Mouse (Mus musculus) gastrocnemius, postnatal 4 days (tissue): ENCODE measurements at regions not wholly inside any gene's neighbourhood (a gene's known extent, or its start where the extent isn't known, plus 50 kb on each side); places are given as distances from the start of the nearest gene placed in this dataset.

Source experiments
- DNase-seq, 2 experiments: peaks; one replicate each; pipeline ENCODE4 v3.0.0; 2021 to 2022; ENCODE audit warnings: low spot score in 2 of 2, mixed read lengths in 2 of 2

DNA sequence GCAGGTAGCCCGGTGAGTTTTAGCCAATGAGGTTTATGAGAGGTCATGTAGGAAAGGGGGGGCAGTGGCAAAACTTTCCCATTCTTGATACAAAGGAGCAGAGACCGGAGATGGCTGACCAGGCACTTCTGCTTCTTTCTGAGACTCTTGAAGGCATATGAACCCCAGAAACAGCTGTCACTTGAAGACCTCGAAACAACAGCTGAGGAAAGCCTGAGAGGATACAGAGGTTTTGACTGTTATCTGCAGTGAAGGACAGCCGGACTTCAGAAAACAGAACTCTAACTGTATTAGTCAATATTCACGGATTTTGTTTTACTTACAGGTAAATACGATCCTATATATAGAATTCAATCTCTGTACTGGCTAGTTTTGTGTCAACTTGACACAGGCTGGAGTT, 50.0 kb upstream of the Tiparp start:
- DNase-seq = no peak

DNA sequence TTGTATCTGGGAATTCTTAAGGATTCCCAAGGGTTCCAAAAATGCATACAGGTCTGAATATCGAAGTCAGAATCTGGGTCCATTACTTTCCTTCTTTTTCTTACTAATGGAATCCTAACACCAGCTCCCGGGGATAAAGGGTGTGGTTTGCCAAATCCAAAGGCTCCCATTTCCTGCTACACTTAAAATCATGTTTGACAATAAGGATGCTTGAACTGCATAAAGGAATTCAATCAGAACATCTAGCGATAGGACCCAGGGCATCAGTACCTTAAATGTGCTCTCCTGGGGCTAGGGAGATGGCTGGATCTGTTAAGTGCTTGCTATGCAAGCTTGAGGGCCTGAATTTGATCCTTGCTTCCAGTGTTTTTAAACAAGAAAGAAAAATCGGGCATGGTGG, 51.1 kb upstream of the Tiparp start:
- no peak for DNase-seq

DNA sequence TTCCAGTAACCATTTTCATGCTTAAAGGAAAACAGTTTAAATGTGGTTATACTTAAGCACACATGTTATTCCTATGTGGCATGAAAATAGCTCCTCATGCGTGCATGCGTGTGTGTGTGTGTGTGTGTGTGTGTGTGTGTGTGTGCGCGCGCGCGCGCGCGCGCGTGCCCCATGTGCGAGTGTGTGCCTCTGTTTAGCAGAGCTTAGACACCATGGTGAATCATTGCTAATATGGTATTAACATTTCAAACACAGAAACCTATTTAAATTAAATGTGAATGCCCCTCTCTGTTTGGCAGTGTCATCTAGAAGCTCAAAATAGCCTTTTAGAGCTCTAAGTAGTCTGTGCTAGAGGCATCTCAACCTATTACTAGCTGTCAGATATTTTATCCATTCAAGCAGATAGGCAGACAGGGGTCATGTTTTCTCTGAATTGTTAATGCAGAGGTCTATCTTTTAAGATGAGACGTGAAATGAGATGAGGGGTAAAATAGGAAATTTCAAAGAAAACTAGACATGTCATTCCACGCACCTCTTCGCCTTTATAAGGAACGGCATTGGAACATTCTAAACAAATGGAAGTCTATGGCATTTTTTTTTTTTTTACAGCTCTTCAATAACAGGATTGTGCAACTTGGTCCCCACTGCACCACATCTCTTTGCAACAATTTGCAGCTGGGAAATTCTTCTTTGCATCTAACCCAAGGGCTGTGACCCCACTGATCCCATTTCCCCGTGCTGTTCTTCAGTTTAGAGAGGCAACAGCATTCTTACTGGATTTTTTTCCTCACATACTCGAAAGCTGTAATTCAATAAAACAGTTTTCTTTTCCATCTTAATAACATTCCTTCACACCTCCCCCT, 51.9 kb upstream of the Tiparp start:
- no peak for DNase-seq

DNA sequence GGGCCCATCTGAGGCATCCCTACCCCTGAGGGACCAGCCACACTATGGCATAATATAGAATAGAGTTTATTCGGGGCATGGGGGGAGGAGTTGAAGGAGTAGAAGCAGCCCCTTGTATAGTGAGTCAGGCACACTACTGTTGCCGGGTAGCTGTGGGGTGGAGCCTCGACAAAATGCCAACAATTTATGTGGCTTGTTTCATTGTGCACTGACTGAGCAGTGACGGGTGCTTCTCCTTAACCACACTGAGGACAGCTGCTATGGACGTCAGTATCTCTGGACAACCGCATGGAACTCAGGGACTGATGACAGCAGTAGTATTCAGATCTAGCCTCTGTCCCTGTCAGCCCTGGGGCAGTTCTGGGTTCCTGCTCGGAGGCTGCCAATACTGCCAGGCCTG, 53.6 kb upstream of the Tiparp start:
- no peak for DNase-seq

DNA sequence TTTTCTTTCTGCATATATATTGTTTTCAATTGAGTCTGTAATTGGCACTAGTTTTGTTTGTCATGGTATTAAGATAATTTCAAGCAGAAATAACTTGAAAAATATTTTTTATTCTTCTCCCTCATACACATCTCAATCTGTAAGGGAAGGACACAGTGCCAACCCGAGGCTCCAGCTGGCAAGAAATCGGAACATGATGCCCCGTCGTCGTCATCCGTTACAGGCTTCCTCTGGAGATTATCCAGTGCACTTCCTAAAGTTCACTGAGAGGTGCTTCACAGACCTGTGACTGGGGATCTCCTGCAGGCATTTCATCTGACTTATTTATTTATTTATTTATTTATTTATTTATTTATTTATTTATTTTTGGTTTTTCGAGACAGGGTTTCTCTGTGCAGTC, 56.4 kb upstream of the Tiparp start:
- DNase-seq = no peak

DNA sequence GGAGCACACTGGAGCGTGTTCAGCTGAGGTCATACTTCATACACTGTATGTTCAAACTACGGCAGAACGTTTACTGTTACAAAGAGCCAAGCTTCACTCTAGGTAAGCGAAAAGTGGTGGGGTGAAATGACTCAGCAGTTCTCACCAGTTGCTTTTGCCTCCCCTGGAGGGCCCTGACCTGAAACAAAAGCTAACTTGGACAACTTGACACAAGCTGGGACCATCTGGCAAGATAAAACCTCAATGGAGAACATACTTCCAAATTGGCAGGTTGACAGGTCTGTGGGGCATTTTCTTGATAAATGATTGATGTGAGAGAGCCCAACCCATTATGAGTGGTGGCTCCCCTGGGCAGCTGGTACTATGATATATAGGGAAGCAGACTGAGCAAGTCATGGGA, 59.0 kb upstream of the Tiparp start:
- no peak for DNase-seq

DNA sequence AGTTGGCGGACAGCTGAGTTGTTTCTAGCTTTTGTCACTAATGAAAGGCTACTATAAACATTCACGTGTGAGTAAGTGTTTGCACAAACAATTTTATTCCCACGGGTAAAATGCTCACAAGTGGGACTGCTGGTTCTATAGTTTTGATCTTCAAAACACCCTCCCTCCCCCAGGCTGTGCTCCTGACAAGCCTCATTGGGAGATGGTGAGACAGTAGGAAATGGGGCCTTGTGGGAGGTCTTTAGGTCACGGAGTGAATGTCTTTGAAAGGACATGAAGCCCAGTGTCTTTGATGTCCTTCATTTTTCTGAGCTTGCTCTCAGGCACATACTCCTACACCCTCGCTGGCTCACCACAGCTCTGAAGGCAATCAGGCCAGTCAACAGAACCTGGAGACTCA, 63.4 kb upstream of the Tiparp start:
- no peak for DNase-seq

DNA sequence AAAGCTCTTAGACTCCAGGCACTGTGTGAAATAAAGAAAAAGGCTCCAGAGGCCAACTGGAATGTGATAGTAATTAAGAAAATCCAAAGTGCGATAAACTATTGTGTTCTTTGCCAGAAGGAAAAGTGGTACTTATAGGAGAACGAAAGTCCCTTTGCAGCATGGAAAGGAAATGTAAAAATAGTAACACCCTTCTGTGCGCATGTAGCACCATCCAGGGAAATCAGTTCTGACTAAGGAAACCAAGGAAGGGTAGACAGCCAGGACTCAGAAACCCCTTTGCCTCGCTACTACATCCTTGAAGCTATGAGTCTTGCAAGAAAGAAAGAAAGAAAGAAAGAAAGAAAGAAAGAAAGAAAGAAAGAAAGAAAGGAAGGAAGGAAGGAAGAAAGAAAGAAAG, 67.3 kb upstream of the Tiparp start:
- no peak for DNase-seq

DNA sequence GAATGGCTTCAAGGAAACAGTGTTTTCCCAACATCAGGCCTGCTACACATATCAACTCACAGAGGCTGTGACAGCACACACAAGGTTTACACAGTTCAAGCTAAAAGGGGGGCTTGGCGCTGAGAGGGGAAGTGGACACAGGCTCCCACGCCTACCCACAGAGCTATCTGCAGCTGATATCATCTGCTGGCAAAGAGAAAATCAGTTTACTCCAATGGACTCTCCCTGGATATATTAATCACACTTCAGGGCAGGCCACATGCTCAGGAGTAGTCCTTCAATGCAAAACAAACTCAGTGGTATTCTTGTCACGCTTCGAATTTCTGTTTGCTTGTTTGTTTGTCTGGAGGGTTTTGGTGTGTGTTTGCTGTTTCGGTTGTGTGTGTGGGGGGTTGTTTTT, 67.3 kb upstream of the Ssr3 start:
- no peak for DNase-seq

DNA sequence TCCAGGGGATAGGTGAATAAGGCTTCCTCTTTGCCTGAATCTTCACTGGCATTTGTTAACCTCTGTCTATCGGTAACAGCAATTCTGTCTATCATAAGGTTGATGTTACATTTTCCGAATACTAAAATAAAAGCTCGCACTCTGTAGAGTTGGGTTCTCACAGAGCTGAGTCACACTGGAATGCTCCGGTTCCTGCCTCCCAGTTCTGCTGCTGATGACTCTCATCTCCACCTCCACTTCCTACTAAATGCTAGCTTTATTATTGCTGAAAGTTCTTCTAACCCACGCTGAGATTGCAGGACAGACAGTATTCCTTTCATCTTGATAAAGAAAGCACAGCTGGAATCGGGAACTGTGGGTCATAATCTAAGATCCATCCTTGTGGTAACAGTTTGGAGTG, 65.5 kb upstream of the Ssr3 start:
- DNase-seq = no peak

DNA sequence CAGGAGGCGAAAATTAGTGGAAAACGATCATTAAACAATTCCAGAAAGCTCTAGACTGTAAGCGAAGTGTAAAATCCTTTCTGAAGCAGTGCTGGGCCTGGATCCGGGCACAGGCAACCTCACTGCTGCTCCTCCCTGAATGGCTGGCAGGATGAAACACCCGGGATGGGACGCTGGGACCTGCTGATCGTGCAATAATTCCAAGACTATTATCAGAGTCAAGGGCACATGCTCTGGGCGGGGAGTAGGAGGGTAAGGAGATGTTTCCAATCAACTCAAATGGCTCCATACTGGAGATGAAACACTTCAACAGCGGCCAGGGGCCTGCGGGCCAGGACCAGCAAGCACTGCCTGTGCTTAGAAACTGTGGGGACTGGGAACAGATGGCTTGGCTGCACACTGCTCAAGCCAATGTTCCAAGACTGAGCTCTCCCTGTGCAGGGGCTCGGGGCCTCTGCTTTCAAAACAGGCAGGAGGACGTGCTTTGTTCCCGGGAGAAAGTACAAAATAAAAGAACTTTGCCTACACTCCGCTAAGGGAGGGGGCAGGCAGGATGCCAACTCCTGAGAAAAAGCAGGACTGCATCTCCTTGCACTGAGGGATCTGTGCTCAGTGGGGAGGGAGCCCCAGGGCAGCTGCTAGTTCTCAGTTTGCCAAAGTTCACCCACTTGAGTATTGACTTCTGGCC, 63.3 kb upstream of the Ssr3 start:
- peak; percentile 32 to 74 for DNase-seq

DNA sequence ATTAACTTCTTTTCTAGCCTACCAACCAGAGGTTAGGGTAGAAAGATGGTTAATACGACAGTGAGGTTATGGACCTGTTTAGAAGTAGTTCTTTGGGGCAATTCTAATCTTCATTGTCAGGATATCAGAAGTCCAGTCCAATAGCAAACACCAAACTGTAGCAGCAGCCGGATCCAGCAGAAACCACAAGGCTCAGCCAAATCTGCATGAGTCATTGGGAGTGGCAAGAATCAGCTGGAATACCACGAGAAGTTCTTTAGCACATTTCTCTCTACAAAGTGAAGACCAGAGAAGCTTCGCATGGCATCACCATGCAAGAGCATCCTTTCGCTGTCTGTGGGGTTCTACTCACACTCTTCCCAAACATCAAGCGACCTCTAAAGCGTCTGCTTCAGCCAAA, 61.9 kb upstream of the Ssr3 start:
- DNase-seq = no peak

DNA sequence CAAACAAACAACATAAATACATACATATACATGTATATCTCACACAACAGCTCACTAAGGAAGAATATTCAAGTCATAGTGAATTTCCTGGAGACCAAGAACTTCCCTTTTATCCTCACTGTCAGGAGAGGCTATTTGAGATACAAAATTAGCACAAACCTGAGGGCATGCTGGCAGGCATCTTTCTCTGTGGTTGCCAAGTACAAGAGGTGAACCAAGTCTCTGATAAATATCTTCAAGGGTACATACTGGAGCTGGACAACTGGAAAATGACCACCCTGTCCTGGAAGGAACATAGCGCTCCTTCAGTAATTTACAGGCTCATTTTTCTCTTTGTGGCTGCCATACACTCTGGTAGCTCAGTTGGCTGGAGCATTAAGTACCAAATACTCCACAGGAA, 56.8 kb upstream of the Ssr3 start:
- DNase-seq = no peak

DNA sequence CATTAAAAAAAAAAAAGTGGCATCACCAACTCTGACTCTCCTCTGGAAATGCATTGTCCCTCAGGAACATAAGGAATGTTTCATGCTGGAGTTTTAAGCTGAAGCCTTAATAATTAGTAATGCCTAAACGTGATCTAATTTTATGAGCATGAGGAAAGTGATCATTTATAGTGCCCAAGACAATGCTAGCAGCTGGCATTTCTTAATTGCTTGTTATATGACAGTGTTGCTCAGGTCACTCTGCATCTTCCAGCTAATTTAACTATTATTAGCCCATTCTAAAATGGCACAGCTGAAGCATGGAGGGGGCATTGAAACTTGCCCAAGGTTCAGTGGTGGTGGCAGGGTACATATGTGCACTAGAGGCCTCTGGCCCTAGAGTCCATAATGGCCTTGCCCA, 51.3 kb upstream of the Ssr3 start:
- no peak for DNase-seq

DNA sequence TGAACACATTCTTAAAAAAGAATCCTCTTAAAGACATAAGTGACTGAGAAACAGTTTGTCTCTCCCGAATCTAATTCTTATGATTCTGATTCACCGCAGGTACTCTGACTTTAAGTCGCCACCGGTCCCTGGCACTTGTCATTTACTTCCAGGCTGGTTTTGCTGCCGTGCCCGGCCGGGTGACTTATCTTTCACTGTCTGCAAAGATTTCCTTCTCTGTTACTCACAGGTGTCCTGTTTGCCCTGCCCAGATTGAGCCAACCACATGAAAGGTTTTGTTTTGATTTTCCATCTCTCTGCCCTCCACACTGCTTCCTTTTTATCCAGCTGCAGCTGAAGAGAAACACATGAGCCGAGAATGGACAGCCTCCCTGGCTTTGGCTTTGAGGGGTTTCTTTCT, 50.5 kb upstream of the Ssr3 start:
- no peak for DNase-seq

DNA sequence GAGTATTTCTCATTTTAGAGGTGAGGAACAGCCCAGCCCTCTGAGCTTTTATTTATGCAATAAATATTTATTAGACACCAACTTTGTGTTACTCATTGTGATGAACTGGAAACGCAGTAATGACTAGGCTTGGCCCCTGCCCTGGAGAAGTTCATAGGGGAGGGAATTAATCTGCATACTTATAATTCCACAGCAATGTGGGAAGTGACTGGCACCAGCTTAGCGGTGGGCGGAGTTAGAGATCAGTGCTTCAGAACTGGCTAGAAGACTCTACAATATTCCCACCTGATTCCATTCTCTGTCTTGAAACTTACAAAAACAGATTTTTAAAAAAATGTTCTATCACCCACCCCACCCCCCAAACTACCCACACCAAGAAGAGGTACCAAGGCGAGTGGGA, 49.8 kb upstream of the Ssr3 start:
- DNase-seq = peak; percentile 24 to 62
